Mouse (Mus musculus) neural tube, embryonic 13.5 days (tissue): ENCODE measurements at regions not wholly inside any gene's neighbourhood (a gene's known extent, or its start where the extent isn't known, plus 50 kb on each side); places are given as distances from the start of the nearest gene placed in this dataset.

ENCODE experiments used
- ATAC-seq: fragments of 200-750 bp; cut with Nextera tagmentation; 2 replicates; pipeline ENCODE4 v1.8.0; 2017; ENCODE audit warnings: low read depth, mild to moderate bottlenecking, moderate TSS enrichment, moderate library complexity
- H3K27ac ChIP-seq: fragments of 300-500 bp; sonication (generic); replicated peaks from 2 replicates; pipeline ENCODE4 v1.5.1; 2015; ENCODE audit warnings: moderate library complexity, mild to moderate bottlenecking, inconsistent platforms
- H3K27me3 ChIP-seq: fragments of 300-500 bp; sonication (generic); 2 replicates; pipeline ENCODE4 v1.6.1; 2015; ENCODE audit warnings: mild to moderate bottlenecking, inconsistent platforms
- H3K36me3 ChIP-seq: fragments of 300-500 bp; sonication (generic); 2 replicates; pipeline ENCODE4 v1.6.1; 2015; ENCODE audit warnings: mild to moderate bottlenecking, inconsistent platforms
- H3K4me1 ChIP-seq: fragments of 300-500 bp; sonication (generic); replicated peaks from 2 replicates; pipeline ENCODE4 v1.6.1; 2015; ENCODE audit warnings: inconsistent platforms
- H3K4me2 ChIP-seq: fragments of 300-500 bp; sonication (generic); 2 replicates; pipeline ENCODE4 v1.6.1; 2015; ENCODE audit warnings: inconsistent platforms, mild to moderate bottlenecking, moderate library complexity
- H3K4me3 ChIP-seq: fragments of 300-500 bp; sonication (generic); 2 replicates; pipeline ENCODE4 v1.5.1; 2015; ENCODE audit warnings: mild to moderate bottlenecking, inconsistent platforms
- H3K9ac ChIP-seq: fragments of 300-500 bp; sonication (generic); 2 replicates; pipeline ENCODE4 v1.6.1; 2015; ENCODE audit warnings: moderate library complexity, mild to moderate bottlenecking, inconsistent platforms
- H3K9me3 ChIP-seq: fragments of 300-500 bp; sonication (generic); 2 replicates; pipeline ENCODE4 v1.6.1; 2016; ENCODE audit warnings: inconsistent platforms
- WGBS: fragments of 180-500 bp; shearing (Covaris S2); methylation state at CpG from one replicate; pipeline ENCODE4 v1.1.7; 2015; 5-methylcytosine and 5-hydroxymethylcytosine counted together

DNA sequence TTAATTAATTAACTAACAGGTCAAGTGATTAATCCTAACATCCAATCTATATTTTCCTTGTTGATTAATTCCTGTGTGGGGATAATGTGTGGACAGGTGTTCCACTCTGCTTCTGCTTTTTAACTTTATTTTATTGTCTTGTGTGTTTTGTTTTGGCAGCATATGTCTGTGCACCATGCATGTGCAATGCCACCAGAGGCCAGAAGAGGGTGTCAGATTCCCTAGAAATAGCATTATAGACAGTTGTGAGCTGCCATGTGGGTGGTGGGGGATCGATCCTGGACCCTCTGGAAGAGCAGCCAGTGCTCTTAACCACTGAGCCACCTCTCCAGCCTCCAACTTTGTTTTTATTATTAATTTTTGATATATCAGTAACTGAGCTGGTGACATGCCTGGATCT lies 65.6 kb downstream of the En1 start:
- H3K4me3 ChIP-seq: no peak overlapping the region
- H3K27me3 ChIP-seq: no peaks in the 10 kb centered on the region
- H3K27ac ChIP-seq: no peak overlapping the region
- H3K9me3 ChIP-seq: no peaks in the 10 kb centered on the region
- no peaks in the 10 kb centered on the region for H3K4me1 ChIP-seq
- ATAC-seq: no peak
- H3K9ac ChIP-seq: no peak overlapping the region
- no peak overlapping the region for H3K4me2 ChIP-seq
- H3K36me3 ChIP-seq: no peaks in the 10 kb centered on the region
- 90% methylated on average over 1 of the region's 1 CpGs for WGBS

DNA sequence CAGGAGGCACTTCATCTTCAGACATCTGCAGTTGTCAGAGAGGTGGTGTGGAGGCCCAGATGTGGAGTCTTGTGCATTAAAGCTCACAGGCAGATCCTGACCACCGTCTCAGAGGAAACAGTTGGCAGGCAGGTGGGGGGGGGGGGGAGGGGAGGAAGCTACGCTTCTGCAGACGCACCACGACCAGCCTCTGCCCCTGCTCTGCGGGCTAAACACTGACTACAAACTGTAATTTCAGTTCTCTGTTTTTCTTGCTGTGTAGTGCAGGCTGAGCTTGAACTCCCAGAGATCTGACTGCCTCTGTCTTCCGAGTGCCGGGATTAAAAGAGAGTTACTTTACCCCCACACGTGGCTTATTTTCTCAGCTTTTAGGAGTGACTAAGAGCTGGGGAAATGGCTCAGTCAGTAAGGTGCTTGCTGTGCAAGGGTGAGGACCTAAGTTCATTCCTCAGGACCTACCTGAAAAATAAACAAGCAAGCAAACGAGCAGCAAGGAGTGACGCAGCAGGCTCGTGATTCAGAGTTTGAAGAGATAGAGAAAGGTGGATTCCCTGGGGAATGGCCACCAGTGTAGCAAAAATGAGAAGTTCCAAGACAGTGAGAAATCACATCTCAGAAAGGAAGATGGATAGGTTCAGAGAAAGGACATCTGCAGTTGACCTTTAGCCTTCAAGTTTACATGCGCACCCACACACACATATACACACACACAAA lies 81.5 kb downstream of the En1 start:
- no peak for ATAC-seq
- Histone ChIP-seq H3K27me3 (no peaks in the 10 kb centered on the region), H3K4me1 (no peaks in the 10 kb centered on the region), H3K27ac (no peak overlapping the region), H3K4me3 (no peak overlapping the region), H3K9ac (no peak overlapping the region), H3K9me3 (no peaks in the 10 kb centered on the region), H3K36me3 (no peaks in the 10 kb centered on the region), H3K4me2 (no peak overlapping the region)
- WGBS: 68% methylated on average over 12 of the region's 12 CpGs

DNA sequence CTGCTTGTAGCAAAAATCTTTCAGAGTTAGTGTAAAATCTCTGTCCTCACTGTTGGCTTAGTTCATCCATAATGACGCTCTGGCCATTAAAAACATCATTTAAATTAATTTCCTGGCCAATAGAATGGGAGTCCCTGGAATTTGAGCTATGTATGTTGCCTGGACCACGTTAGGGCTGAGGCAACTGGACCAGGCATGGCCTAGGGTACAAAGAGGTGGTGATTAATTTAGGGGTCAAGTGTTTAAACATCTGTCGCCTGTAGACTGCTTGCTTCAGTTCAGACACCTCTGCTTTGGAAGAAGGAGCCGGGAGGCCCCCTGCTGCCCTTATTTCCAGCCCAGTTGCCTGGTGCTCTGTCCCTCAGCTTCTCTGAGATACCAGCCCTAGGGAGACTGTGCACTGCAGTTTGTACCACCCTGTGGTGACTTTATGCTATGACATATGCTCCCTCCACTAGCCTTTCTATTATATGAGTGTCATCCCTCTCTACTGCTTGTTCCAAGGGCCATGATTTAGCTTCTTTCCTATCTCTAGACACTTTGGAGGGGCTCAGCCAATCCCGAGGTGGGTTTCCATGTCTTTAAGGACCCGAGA lies 83.5 kb downstream of the En1 start:
- Histone ChIP-seq H3K9ac (no peak overlapping the region), H3K4me2 (no peak overlapping the region), H3K4me1 (no peaks in the 10 kb centered on the region), H3K36me3 (no peaks in the 10 kb centered on the region), H3K9me3 (no peaks in the 10 kb centered on the region), H3K27me3 (no peaks in the 10 kb centered on the region), H3K27ac (no peak overlapping the region), H3K4me3 (no peak overlapping the region)
- WGBS: 54% methylated on average over 6 of the region's 6 CpGs
- no peak for ATAC-seq

DNA sequence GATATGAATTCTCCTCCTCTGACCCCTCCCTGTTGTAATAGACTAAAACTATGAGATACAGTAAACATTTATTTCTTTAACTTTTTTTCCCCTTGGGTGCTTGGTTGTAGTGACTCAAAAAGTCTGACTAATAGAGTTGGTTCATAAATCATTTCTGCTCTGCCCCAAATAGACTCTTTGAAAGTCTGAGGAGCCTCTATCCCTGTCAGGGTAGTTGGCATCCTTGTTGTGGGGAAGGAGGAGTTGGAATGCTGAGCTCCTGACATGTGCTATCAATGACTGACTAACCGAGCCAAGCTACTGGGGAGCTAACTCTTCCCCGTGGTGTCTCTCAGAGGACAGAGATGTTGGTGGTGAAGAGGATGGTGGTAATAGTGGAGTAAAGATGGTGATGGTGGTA lies 89.4 kb downstream of the En1 start:
- H3K4me1 ChIP-seq: no peaks in the 10 kb centered on the region
- no peaks in the 10 kb centered on the region for H3K27me3 ChIP-seq
- WGBS: 78% methylated on average over 2 of the region's 2 CpGs
- 0 out of 2 replicates have a peak, but pooled peaks cover 4% of the 10 kb centered on the region for H3K9me3 ChIP-seq
- ATAC-seq: no peak
- no peak overlapping the region for H3K27ac ChIP-seq
- H3K4me3 ChIP-seq: no peak overlapping the region
- no peak overlapping the region for H3K4me2 ChIP-seq
- no peaks in the 10 kb centered on the region for H3K36me3 ChIP-seq
- H3K9ac ChIP-seq: no peak overlapping the region

DNA sequence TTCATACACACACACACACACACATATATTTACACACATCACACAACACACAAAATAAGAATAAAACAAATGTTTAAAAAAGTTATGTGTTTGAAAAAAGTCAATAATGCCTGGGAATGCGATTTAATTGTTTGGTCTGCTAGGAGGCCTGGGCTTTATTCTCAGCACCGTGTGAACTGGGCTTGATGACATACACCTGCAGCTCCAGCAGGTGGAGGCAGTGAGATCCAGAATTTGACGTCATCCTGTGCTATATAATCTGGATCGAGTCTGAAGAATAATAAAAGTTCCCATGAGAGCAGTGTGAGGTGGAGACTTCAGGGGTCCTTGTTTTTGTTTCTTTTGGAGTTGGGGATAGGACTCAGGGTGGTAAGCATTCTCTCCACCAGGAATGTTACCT lies 96.0 kb downstream of the En1 start:
- no peak overlapping the region for H3K4me2 ChIP-seq
- no peak overlapping the region for H3K9ac ChIP-seq
- no peak overlapping the region for H3K4me3 ChIP-seq
- no peaks in the 10 kb centered on the region for H3K36me3 ChIP-seq
- no peak overlapping the region for H3K27ac ChIP-seq
- no peaks in the 10 kb centered on the region for H3K4me1 ChIP-seq
- H3K27me3 ChIP-seq: no peaks in the 10 kb centered on the region
- H3K9me3 ChIP-seq: 0 out of 2 replicates have a peak, but pooled peaks cover 11% of the 10 kb centered on the region
- 70% methylated on average over 4 of the region's 4 CpGs for WGBS
- ATAC-seq: no peak

DNA sequence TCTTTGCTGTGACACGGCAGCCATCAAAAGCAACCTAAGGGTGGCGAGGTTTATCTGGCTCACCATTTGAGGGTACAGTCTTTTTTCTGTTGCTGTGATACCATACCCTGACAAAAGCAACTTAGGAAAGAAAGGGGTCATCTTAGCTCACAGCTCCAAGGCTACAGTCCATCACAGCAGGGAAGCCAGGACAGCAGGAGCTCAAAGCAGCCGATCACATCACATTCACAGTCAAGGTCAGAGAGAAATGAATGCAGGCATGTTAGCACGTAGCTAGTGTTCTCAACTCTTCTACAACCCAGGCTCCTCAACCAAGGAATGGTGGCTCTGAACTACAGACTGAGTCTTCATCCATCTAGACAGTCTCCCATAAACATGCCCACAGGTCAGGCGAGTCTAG lies 102.0 kb downstream of the En1 start:
- H3K4me3 ChIP-seq: no peak overlapping the region
- WGBS: 64% methylated on average over 5 of the region's 5 CpGs
- no peaks in the 10 kb centered on the region for H3K9me3 ChIP-seq
- H3K27me3 ChIP-seq: no peaks in the 10 kb centered on the region
- H3K4me1 ChIP-seq: no peaks in the 10 kb centered on the region
- no peak for ATAC-seq
- no peak overlapping the region for H3K9ac ChIP-seq
- H3K4me2 ChIP-seq: no peak overlapping the region
- no peak overlapping the region for H3K27ac ChIP-seq
- H3K36me3 ChIP-seq: no peaks in the 10 kb centered on the region

DNA sequence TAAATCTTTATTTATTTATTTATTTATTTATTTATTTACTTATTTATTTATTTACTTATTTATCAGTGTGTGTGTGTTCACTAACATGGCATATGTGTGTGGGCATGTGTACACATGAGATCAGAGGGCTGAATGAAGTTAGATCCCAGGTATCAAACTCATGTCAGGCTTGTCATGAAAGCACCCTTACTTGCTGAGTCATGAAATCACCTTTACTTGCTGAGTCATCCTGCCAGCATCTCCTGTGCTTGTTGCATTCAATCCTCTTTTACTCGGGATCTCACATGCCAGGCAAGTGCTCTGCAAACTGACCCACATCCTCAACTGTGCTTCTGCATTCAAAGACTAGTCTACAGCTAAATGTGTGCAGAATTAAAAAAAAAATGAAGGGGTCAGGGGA lies 103.8 kb downstream of the En1 start:
- Histone ChIP-seq H3K27ac (no peak overlapping the region), H3K4me2 (no peak overlapping the region), H3K4me3 (no peak overlapping the region), H3K27me3 (no peaks in the 10 kb centered on the region), H3K9me3 (no peaks in the 10 kb centered on the region), H3K9ac (no peak overlapping the region), H3K36me3 (no peaks in the 10 kb centered on the region), H3K4me1 (no peaks in the 10 kb centered on the region)
- WGBS: 72% methylated on average over 1 of the region's 1 CpGs
- ATAC-seq: no peak

DNA sequence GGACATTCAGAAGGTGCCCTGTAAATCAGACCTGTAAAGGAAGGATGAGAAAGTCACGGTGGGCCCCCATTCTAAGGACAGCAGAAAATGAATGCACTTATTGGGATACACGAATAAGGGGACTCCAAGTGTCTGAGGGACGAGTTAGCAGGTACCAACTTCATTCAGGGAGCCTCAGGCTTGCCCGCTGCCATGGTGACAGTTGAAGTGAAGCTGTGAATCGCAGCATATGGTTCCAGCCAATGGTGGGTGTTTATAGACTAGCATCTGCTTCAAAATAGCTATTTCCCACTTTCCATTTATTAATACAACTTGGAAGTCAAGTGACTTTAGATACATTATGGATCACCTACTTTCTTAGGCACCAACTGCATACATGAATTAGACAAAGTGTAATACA lies 106.3 kb downstream of the En1 start:
- no peaks in the 10 kb centered on the region for H3K4me1 ChIP-seq
- no peak overlapping the region for H3K9ac ChIP-seq
- no peaks in the 10 kb centered on the region for H3K27me3 ChIP-seq
- no peaks in the 10 kb centered on the region for H3K36me3 ChIP-seq
- no peaks in the 10 kb centered on the region for H3K9me3 ChIP-seq
- H3K4me3 ChIP-seq: no peak overlapping the region
- H3K4me2 ChIP-seq: no peak overlapping the region
- 68% methylated on average over 5 of the region's 5 CpGs for WGBS
- no peak overlapping the region for H3K27ac ChIP-seq
- ATAC-seq: no peak

DNA sequence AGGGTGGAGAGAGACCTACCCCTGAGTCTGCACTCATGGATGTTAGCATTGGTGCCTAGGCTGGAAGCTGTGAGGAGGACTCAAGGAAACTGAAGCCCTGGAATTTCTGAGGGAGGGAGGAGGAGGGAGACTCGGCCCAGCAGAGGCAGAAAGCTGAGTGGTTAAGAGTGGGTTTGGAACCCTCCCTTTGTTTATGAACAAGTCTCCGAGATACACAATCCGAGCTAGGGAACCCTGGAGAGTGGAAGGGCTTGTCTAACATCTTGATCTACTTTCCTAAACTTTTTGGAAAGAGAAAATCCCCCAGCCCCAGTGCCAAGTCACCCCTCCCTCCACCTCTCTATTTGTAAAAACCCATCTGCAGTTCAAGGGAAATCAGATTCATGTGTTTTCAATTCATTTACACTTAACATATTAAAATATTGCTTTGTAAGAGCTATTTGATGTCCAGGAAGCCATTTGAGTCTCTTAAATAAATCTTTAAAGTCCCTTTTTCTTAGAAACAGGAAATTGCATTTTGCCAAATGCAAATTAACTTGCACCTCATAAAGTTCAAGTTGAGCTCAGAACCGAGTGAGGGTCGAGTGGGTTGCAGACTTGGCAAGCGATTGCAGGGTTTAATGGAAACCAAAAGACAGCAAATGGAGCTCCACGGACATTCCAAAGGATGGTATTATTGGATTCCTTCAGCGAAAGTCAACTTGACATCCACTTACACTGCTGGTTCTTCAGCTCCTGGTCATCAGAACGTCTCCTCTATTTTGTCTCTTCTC lies 113.1 kb downstream of the En1 start:
- WGBS: 79% methylated on average over 9 of the region's 9 CpGs
- H3K9me3 ChIP-seq: no peaks in the 10 kb centered on the region
- H3K27ac ChIP-seq: no peak overlapping the region
- H3K27me3 ChIP-seq: no peaks in the 10 kb centered on the region
- H3K4me3 ChIP-seq: no peak overlapping the region
- H3K36me3 ChIP-seq: no peaks in the 10 kb centered on the region
- H3K4me1 ChIP-seq: no peaks in the 10 kb centered on the region
- H3K4me2 ChIP-seq: no peak overlapping the region
- ATAC-seq: no peak
- H3K9ac ChIP-seq: no peak overlapping the region

DNA sequence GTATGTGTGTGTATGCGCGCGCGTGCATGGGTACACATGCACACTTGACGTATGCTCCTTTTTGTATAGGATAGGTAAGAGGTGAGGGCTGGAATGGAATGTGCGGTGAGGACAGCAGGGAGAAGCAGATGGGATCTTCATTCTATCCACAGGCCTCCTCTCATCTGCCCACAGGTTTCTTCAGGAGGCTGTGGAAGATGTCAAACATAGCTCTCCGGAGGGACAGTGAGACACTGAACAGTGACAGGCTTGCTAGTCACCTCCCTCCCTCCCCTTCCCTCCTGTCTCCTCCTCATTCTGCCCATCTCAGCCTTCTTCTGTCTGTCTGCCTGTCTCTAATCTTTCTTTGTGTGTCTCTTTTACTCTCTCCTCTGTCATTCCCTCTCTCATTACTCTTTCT lies 124.6 kb downstream of the En1 start:
- Histone ChIP-seq H3K4me2 (no peak overlapping the region), H3K36me3 (no peaks in the 10 kb centered on the region), H3K4me3 (no peak overlapping the region), H3K27me3 (no peaks in the 10 kb centered on the region), H3K9me3 (no peaks in the 10 kb centered on the region), H3K9ac (no peak overlapping the region), H3K4me1 (no peaks in the 10 kb centered on the region), H3K27ac (no peak overlapping the region)
- WGBS: 91% methylated on average over 7 of the region's 7 CpGs
- ATAC-seq: no peak

DNA sequence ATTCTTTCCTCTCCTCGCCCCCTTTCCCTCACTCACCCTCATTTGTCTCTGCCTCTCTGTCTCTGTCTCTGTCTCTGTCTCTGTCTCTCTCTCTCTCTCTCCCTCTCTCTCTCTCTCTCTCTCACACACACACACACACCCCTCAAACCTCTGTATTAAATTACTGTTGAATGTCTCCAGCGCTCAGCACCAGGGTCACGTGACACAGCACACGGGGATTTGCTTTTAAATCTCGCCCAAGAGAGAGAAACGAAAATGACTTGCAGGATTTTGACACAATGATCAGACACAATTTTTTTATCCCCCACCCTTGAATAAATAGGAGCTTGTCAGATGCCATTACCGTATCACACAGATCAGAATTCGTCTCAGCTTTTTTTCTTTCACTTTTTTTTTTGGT lies 125.2 kb downstream of the En1 start:
- ATAC-seq: no peak
- 77% methylated on average over 8 of the region's 8 CpGs for whole genome bisulfite sequencing

DNA sequence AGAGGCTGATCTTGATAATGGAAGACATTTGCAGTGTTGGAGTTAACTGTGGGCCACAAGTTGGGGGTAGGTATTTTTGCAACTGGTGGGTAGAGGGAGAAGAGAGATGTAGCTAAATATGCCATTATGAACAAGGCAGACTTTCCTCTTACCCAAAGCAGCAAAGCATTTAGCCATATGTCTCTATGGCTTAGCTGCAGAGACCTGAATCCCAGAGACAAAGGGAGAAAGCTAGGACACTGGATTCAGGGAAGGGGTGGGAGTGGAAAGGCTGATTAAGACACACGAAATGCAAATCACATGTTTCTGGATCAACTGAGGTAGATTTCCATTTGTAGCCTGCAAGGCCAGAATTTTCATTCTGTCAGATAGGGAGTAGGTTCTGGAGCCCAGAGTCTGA lies 129.8 kb downstream of the En1 start:
- no peak for ATAC-seq
- Histone ChIP-seq H3K27me3 (no peaks in the 10 kb centered on the region), H3K9me3 (no peaks in the 10 kb centered on the region), H3K4me1 (no peaks in the 10 kb centered on the region), H3K36me3 (no peaks in the 10 kb centered on the region), H3K9ac (no peak overlapping the region), H3K4me2 (no peak overlapping the region), H3K27ac (no peak overlapping the region), H3K4me3 (no peak overlapping the region)
- 81% methylated on average over 1 of the region's 1 CpGs for WGBS

More for the DNA sequence above, 125.2 kb downstream of the En1 start:
- H3K27me3 ChIP-seq: no peaks in the 10 kb centered on the region
- no peaks in the 10 kb centered on the region for H3K4me1 ChIP-seq
- no peak overlapping the region for H3K27ac ChIP-seq
- H3K36me3 ChIP-seq: no peaks in the 10 kb centered on the region
- no peaks in the 10 kb centered on the region for H3K9me3 ChIP-seq
- H3K9ac ChIP-seq: no peak overlapping the region
- H3K4me2 ChIP-seq: no peak overlapping the region
- H3K4me3 ChIP-seq: no peak overlapping the region
